Mouse (Mus musculus): ENCODE data around the gene Tmbim7. TPM values are rescaled to one million over a fixed set of nuclear protein-coding genes. Genes with fewer than 3 reads are reported as not detected.

Tmbim7 gene
- polyA plus RNA-seq, 1 experiment: not detected

GRCm38 (mm10) chr5:3653801-3654200 lies 2.8 kb downstream of the Tmbim7 start:
- Histone ChIP-seq H3K4me3 (ENCODE audit: insufficient read depth, low read length) (no peak overlapping the region), H3K4me1 (ENCODE audit: control insufficient read depth, insufficient read depth, low read length) (peaks cover 4% of the 10 kb centered on the region; the same call in 1 of the 2 replicates), H3K27ac (ENCODE audit: insufficient read depth, low read depth, low read length) (no peak overlapping the region)
- TF ChIP-seq CTCF (IDR thresholded peaks at IDR 0.05; ENCODE audit: low read depth, low read length): no peak

DNA sequence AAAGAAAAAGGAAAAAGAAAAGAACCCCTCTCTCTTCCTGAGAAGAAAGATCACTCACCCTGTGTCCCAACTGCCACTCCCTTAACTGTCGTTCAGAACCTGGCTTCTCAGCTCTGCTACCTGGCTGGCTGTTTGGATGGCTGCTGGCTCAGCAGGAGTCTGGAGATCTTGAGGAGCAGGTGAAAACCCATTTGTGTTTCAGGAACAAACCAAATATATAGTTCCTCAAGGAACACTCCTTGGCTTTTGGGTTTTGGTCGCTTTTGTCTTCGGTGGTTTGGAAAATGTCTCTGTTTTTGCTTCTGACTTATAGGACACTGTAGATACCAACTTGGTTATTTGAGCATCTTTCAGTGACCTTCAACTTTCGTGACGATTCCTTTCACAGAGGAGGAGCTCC lies 6.1 kb downstream of the Tmbim7 start, which contains the start of gene Gatad1:
Gene Gatad1 (minus strand): TSS at position 101 of the 400 bp plus-strand sequence.
- no peak for TF ChIP-seq POLR2A (IDR thresholded peaks at IDR 0.05; ENCODE audit: borderline replicate concordance, low read depth, low read length)
- TF ChIP-seq CTCF (IDR thresholded peaks at IDR 0.05; ENCODE audit: low read depth, low read length): no peak
- H3K27ac ChIP-seq (ENCODE audit: insufficient read depth, low read depth, low read length): no peak within 1 kb of the TSS
- H3K4me1 ChIP-seq (ENCODE audit: control insufficient read depth, insufficient read depth, low read length): 0 out of 2 replicates have a peak, but pooled peaks cover 2% of the 10 kb centered on the region
- no peak within 1 kb of the TSS for H3K4me3 ChIP-seq (ENCODE audit: insufficient read depth, low read length)

- no peaks in the 10 kb centered on the region for H3K4me1 ChIP-seq (ENCODE audit: control insufficient read depth, insufficient read depth, low read length)
- TF ChIP-seq CTCF (IDR thresholded peaks at IDR 0.05; ENCODE audit: low read depth, low read length) (no peak), POLR2A (IDR thresholded peaks at IDR 0.05; ENCODE audit: borderline replicate concordance, low read depth, low read length) (no peak)
Observed at GRCm38 (mm10) chr5:3665225-3665624, 14.2 kb downstream of the Tmbim7 start.

DNA sequence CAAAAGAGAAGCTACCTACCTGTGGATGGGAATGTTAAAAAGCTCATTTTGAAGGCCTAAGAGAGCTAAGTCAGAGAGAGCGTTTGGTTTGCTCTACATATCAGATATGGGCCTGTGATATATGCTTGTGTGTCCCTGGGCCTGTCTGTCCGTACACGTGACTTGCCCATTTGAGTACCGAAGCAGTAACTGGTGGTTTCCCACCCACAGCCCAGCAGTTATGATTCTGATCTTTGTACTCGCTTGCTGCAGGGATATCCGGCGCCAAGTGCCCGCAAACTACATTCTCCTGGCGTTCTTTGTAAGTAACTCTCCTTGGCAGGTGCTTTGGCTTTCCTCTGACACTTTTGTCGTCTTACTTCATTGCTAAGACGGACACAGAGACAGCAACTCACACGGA lies 15.6 kb downstream of the Tmbim7 start:
- no peaks in the 10 kb centered on the region for H3K4me1 ChIP-seq (ENCODE audit: control insufficient read depth, insufficient read depth, low read length)
- H3K27ac ChIP-seq (ENCODE audit: insufficient read depth, low read depth, low read length): no peak overlapping the region
- H3K4me3 ChIP-seq (ENCODE audit: insufficient read depth, low read length): no peak overlapping the region
- no peak for TF ChIP-seq CTCF (IDR thresholded peaks at IDR 0.05; ENCODE audit: low read depth, low read length)
- no peak for TF ChIP-seq POLR2A (IDR thresholded peaks at IDR 0.05; ENCODE audit: borderline replicate concordance, low read depth, low read length)

More at GRCm38 (mm10) chr5:3665225-3665624, 14.2 kb downstream of the Tmbim7 start:
- Histone ChIP-seq H3K27ac (ENCODE audit: insufficient read depth, low read depth, low read length) (no peak overlapping the region), H3K4me3 (ENCODE audit: insufficient read depth, low read length) (no peak overlapping the region)

GRCm38 (mm10) chr5:3669938-3670554 lies 19.1 kb downstream of the Tmbim7 start:
- H3K4me3 ChIP-seq (ENCODE audit: insufficient read depth, low read length): no peak overlapping the region
- H3K4me1 ChIP-seq (ENCODE audit: control insufficient read depth, insufficient read depth, low read length): no peaks in the 10 kb centered on the region
- H3K27ac ChIP-seq (ENCODE audit: insufficient read depth, low read depth, low read length): no peak overlapping the region

DNA sequence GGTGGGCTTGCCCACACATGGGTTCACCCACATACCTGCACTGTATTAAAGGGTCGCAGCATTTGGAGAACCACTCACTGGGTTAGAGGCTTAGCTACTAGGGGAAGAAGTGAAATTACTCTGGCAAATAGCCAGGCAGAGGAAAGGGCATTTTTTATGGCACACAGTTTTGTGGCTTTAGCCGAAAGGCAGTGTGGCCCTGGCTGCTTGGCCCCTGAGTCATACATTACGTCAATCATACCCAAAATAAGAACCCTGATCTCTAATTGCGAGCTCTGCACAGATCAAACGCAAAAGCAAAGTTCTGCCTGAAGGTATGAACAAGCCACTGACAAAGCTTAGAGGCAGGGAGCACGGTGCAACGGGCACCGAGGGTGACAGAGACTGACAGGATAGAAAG lies 37.3 kb downstream of the Tmbim7 start:
- Histone ChIP-seq H3K27ac (ENCODE audit: insufficient read depth, low read depth, low read length) (peak overlapping the region; percentile 32; the same call in 1 of the 2 replicates), H3K4me1 (ENCODE audit: control insufficient read depth, insufficient read depth, low read length) (peaks cover 26% of the 10 kb centered on the region), H3K4me3 (ENCODE audit: insufficient read depth, low read length) (peak overlapping the region; percentile 5; the same call in 1 of the 2 replicates)
- no peak for TF ChIP-seq POLR2A (IDR thresholded peaks at IDR 0.05; ENCODE audit: borderline replicate concordance, low read depth, low read length)
- TF ChIP-seq CTCF (IDR thresholded peaks at IDR 0.05; ENCODE audit: low read depth, low read length): no peak

More at GRCm38 (mm10) chr5:3669938-3670554, 19.1 kb downstream of the Tmbim7 start:
- TF ChIP-seq POLR2A (IDR thresholded peaks at IDR 0.05; ENCODE audit: borderline replicate concordance, low read depth, low read length): no peak
- no peak for TF ChIP-seq CTCF (IDR thresholded peaks at IDR 0.05; ENCODE audit: low read depth, low read length)

DNA sequence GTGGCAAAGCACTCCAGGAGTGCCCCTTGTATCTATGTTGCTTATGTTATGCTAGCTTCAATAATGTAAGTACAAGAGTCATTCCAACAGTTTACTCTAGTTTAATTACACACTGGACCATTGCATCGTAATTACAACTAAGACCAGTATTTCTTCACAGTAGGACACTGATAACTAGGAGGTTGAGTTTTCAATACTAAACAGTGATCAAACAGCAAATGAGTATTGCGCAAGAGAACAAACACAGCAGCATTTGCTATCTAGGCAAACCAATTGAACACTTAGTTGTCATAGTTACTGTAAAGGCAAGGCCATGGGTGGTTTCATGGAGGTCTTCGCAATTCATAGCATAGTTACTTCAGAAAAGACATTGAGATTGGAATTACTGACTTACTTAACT lies 40.3 kb downstream of the Tmbim7 start:
- H3K27ac ChIP-seq (ENCODE audit: insufficient read depth, low read depth, low read length): no peak overlapping the region
- peaks cover 28% of the 10 kb centered on the region for H3K4me1 ChIP-seq (ENCODE audit: control insufficient read depth, insufficient read depth, low read length)
- TF ChIP-seq CTCF (IDR thresholded peaks at IDR 0.05; ENCODE audit: low read depth, low read length): no peak
- no peak overlapping the region for H3K4me3 ChIP-seq (ENCODE audit: insufficient read depth, low read length)

GRCm38 (mm10) chr5:3692956-3693355 lies 42.0 kb downstream of the Tmbim7 start:
- TF ChIP-seq POLR2A (IDR thresholded peaks at IDR 0.05; ENCODE audit: borderline replicate concordance, low read depth, low read length) (no peak), CTCF (IDR thresholded peaks at IDR 0.05; ENCODE audit: low read depth, low read length) (no peak)
- H3K4me3 ChIP-seq (ENCODE audit: insufficient read depth, low read length): no peak overlapping the region

DNA sequence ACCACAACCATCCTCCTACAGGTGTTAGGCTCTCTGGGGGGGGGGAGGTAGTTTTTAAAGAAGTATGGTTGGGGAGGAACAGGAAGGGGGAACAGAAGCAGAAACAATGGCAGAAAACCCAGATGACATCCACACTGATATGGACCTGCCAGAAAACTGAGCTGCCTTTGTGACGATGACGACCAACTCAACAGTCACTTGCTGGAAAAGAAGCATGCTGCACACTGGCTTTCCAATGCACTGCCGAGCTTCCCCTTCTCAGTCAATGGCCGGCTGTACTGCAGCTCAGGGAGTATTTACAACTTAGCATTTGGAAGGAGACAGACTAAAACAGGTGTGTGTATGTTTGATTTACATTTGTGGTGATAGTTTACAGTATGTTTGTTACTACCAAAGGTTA lies 44.2 kb downstream of the Tmbim7 start:
- H3K4me3 ChIP-seq (ENCODE audit: insufficient read depth, low read length): no peak overlapping the region
- 0 out of 2 replicates have a peak, but pooled peaks cover 3% of the 10 kb centered on the region for H3K4me1 ChIP-seq (ENCODE audit: control insufficient read depth, insufficient read depth, low read length)
- TF ChIP-seq CTCF (IDR thresholded peaks at IDR 0.05; ENCODE audit: low read depth, low read length) (no peak), POLR2A (IDR thresholded peaks at IDR 0.05; ENCODE audit: borderline replicate concordance, low read depth, low read length) (no peak)
- no peak overlapping the region for H3K27ac ChIP-seq (ENCODE audit: insufficient read depth, low read depth, low read length)

More at GRCm38 (mm10) chr5:3692956-3693355, 42.0 kb downstream of the Tmbim7 start:
- no peak overlapping the region for H3K27ac ChIP-seq (ENCODE audit: insufficient read depth, low read depth, low read length)
- peaks cover 15% of the 10 kb centered on the region for H3K4me1 ChIP-seq (ENCODE audit: control insufficient read depth, insufficient read depth, low read length)

DNA sequence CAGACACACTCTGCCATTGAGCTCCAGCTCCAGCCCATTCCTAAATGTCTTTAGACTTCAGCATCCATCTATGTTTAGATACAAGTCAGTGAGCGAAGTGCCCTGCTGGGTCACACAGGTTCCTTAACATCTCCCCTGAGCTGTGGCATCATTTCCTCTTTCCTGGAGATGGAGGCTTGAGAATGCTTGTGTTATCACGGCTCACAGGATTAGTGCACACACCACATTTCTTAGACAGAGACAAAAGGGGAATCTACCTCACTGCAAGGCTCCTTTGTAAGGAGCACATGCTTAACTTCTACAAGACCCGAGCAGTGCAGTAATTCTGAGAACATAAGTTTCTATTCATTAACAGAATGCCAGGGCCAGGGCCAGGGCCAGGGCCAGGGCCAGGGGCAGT lies 45.0 kb downstream of the Tmbim7 start:
- H3K27ac ChIP-seq (ENCODE audit: insufficient read depth, low read depth, low read length): no peak overlapping the region
- 0 out of 2 replicates have a peak, but pooled peaks cover 3% of the 10 kb centered on the region for H3K4me1 ChIP-seq (ENCODE audit: control insufficient read depth, insufficient read depth, low read length)
- TF ChIP-seq POLR2A (IDR thresholded peaks at IDR 0.05; ENCODE audit: borderline replicate concordance, low read depth, low read length) (no peak), CTCF (IDR thresholded peaks at IDR 0.05; ENCODE audit: low read depth, low read length) (no peak)
- no peak overlapping the region for H3K4me3 ChIP-seq (ENCODE audit: insufficient read depth, low read length)

Measured in bone marrow macrophage, adult 2 months (primary cell).